Mouse (Mus musculus) urinary bladder, postnatal 36 days (tissue): ENCODE measurements at regions not wholly inside any gene's neighbourhood (a gene's known extent, or its start where the extent isn't known, plus 50 kb on each side); places are given as distances from the start of the nearest gene placed in this dataset.
A peak's percentile ranks its signal among the peaks of the same experiment; 100 is the strongest.

Experiments used
- DNase-seq, 2 experiments: peaks; one replicate each; pipeline ENCODE4 v3.0.0; 2022; ENCODE audit warnings: low spot score in 2 of 2, mixed read lengths in 1 of 2

DNA sequence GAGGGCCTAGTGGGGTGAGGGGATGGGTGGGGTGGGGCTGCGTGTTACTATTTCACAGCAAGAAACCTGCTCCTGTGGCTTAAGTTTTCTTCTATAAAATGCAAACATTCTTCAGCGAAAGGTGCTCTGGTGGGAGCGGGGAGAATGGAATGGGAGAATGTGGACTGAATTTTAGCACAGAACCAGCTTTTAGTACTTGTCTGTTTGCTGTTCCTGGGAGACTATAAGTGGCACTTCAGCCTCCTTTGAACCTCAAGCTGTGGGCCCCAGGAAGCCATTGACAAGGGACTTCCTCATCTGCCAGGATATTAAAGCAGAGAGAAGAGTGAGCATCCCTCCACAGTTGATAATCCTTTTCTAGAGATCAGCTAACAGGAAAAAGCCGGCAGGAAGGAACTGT lies 580.2 kb downstream of the Zfp706 start:
- no peak for DNase-seq

DNA sequence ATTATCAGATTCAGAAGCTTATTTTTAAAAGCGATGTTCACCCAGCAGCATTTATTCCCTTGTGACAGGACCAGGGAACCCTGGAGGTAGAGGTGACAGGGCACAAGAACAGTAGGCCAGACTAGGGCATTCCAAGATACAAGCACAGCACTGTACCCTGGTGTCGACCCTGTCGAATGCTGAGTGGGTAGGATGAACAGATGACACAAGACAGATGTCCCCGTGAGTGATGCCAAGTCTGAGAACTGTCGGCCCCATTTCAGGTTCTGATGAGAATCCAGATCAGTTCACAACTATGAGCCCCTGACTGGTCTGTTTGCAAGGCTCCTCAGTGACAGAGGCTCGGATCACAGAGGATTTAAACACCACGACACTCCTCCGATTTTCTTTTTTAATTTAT lies 581.7 kb downstream of the Zfp706 start:
- no peak for DNase-seq

GRCm38 (mm10) chr15:36424047-36424446 lies 583.5 kb downstream of the Zfp706 start:
- no peak for DNase-seq

GRCm38 (mm10) chr15:36422781-36423180 lies 584.8 kb downstream of the Zfp706 start:
- no peak for DNase-seq

- DNase-seq = peak; percentile 6 to 11
These were observed 587.6 kb downstream of the Zfp706 start for GRCm38 (mm10) chr15:36419943-36420480.

- DNase-seq = no peak
These were observed 590.1 kb downstream of the Zfp706 start for GRCm38 (mm10) chr15:36417426-36417825.

DNA sequence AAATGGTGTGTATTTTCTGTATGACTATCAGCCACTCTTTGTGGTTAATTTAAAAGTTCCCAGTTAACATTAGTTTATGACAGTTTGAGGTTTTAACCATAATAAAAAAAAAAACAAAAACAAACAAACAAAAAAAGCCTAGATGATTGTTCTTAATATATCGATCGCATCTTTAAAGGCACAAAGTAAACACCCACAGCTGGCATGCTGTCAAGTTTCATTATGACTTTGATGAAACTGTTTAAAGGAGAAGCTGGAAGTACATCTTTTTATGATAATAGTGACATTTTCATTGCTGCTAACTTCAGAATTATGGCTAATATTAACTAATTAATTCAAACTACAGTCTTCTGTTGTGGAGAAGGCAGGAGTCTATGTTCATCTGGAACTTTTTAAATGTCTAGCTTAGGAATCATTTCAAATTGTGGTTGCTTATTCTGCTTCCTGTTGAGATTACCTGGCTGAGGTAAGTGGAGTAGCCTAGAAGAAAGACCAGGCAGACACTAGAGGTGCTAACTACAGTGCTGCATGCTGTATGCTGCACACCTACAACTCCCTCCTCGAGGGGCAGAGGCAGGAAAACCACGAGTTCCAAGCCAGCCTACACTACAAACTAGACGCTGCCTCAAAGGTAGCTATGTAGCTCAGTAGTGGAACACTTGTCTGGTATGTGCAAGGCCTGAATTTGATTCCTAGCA lies 591.9 kb downstream of the Zfp706 start:
- DNase-seq = no peak

- no peak for DNase-seq
These were observed 595.6 kb downstream of the Zfp706 start for GRCm38 (mm10) chr15:36412016-36412415.

DNA sequence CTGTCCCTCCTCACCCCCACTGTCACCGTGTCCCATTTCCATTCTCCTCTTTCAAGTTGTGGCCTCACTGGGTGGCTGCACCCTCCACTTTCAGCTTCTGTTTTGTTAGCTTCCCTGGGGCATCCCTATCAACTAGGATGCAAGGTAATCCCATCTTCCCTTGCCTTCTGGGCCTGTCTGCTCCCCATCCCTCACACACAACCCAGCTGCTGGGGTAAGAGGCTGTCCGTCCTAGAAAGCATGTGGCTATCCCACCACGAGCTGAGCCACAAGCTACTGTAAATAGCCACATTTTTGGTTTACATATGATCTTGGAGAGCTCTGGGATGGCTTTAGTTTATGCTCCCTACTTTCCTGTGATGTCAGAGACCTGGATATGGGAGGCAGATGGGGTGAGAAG lies 602.1 kb downstream of the Zfp706 start:
- DNase-seq = no peak

DNA sequence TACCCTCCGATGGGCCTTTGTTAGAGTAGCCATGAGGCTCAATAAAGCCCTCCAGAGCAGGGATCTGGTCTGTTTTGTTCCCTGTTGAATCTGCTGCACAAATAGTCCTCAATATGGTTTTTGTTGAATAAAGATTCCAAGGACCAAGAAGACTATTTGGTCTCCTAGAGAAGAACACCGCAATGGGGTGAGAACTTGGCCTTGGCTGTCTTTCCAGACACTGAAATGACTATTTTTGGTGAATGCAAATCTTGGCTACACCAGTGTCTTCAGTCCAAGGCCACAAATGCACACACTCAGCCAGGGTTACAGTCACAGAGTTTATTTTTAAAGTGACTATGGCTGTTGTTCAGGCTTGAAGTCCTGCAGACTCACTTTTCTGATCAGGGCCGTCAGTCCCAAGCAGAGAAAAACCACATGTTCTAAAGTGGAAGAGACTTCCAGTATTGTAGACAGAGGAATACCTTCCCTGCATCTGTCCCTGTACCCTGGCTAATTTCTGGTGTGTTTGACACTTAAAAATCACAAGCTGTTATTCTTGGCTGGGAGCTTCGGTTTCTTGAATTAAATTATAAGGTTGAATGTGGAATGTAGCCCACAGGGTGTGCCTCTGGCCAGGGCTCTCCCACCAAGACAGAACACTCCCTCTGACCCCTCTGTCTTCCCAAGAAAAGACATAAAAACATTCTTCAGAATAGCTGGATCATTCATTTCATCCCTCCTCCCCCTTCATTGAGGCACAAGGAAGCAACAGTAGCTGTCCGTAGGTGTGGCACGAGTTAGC lies 604.0 kb downstream of the Zfp706 start:
- no peak for DNase-seq

GRCm38 (mm10) chr15:36402051-36402450 lies 605.5 kb downstream of the Zfp706 start:
- no peak for DNase-seq

DNA sequence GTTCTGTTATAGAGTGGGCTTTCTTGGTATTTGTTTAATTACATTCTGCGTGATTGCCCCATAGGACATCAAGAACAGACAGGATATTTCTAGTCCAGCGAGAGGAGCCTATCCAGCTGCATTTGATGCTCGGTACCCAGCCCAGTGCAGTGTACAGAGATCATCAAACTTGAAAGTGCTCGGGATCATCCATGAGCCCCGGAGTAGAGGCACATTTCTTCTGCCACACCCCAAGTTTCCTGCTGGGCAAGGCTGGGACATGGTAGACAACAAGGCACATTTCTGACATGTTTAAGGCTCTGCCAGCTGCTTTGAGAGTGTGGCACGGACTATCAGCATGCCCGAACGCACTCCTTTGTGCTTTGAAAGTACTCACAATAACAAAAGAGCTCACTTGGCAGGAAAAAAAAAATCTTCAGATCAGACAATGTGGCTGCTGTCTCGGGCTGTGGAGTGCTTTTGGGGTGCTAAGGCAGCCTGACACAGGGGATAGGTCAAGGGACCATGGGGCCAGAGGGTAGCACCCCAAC lies 607.2 kb downstream of the Zfp706 start:
- DNase-seq = no peak

DNA sequence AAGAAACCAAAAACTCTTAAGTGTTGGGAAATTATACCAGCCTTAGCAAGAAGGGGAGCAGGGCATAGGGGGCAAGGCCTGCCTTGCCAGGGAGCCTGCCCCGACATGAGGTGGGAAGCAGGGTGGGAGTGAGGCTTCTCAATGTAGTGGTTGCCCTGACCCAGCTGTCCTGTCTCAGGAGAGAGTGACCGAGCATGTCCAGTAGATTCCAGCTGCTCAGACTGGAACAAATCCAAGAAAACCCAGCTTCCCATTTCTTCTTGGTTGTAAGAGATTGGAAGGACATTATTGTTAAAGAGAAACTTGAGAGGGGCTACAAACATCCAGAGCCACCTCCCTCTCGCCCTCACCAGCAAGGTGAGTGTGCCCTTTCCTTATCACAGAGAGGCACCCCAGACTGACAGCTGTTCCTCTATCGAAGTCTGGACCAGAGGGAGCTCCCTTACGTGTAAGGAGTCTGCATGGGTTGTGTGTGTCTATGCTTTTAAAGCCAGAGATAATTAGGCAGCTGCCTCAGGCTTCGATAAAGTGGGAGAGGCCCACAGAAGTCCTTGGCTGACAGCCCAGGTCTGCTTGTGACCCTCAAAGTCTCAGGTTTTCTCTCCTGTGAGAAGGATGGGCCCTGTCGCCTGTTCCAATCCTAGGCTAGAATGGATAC lies 608.1 kb downstream of the Zfp706 start:
- no peak for DNase-seq

- DNase-seq = no peak
These were observed 609.2 kb downstream of the Zfp706 start for GRCm38 (mm10) chr15:36398099-36398982.

DNA sequence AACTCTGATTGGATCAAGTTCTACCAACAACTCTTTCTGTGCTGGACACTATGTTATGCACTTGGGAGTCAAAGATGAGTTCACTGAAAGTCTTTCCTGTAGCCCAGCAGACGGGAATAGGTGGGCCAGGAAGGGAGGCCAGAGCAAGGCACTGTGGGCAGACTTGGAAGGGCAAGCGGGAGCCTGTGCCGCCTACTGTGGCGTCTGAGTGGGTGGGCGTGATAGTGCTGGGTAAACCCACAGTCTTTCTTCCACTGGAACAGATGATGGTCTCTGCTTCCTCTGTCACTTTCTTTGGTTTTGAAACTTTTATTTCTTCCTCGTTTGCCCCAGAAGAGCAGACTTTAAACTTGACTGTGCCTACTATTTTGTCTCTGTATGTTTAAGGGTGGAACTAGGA lies 610.8 kb downstream of the Zfp706 start:
- no peak for DNase-seq

GRCm38 (mm10) chr15:36396245-36396644 lies 611.3 kb downstream of the Zfp706 start:
- DNase-seq = no peak

DNA sequence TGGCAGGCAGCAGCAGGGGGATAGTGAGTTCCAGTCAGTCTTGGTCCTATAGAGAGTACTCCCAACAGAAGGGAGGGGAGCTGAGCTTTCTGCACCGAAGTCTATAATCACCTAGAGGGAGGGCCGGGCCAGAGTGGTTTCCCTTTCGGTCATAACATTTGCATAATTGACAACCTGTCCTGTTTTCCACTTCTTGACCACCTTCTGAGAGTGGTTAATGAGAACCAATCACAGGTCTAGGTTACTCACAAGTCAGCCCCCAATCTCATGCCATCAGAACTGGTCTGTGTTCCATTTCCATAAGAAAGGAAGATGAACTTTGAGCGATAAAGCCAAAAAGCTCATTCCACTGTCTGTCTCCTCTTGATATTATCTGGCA lies 611.9 kb downstream of the Zfp706 start:
- DNase-seq = no peak

GRCm38 (mm10) chr15:36394914-36395671 lies 612.5 kb downstream of the Zfp706 start:
- DNase-seq = no peak

- no peak for DNase-seq
These were observed 617.8 kb downstream of the Zfp706 start for GRCm38 (mm10) chr15:36389775-36390174.

DNA sequence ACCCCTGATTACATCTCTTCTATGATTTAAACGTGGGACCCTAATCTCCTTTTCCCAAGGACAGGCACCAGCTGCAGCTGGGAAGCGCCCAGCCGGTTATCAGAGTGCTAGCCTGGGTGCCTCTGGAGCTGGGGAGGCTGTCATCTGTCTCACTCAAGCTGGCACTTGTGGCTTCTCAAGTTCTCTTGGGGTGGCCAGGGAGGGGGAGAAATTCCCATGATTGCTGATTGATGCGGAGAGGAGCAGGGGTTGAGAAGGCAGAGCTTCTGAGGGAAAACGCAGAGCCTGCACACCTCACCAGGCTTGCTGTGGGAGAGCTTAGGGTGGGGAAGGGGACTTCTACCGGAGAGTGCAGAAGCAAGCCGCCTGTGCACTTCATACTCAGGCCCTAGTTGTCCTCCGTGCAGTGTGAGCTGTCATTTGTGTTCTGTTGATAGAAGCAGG lies 626.3 kb downstream of the Zfp706 start:
- DNase-seq = no peak
